Mouse (Mus musculus): ENCODE data around the gene Plscr2. TPM values are rescaled to one million over a fixed set of nuclear protein-coding genes. Genes with fewer than 3 reads are reported as not detected.
A peak's percentile ranks its signal among the peaks of the same experiment; 100 is the strongest.

Gene Plscr2
- polyA plus RNA-seq, 1 experiment from 2014 or later: 131 TPM

DNA sequence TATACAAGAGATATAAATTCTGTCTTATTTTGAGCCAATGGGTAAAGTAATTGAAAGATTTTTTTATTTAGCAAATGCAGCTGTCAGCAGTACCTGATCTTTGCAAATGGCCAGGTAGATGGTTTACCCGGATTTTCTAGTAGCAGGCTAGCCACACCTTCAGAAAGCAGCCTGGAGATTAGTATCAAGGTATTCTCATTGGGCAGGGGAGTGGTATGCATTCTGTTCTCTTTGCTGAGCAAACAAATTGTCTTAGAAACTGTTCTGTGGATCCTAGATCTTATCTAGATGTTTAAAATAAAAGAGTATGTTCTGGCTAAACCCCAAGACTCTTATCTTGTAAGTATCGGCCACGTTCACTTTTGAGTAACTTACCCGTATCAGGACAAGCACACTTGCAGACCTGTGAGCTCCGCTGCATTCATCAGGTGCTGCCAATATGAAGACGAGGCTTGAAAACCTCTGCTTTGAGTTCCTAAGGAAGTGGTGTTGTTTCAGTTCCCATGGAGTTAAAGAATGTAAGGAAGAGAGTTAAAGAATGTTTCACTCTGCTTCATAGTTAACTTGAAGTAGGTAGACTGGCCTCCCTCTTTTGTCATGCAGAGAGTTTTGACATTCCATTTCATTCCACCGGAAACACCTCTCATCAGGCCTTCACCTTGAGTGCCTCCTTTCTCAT, 14.8 kb upstream of the Plscr2 start:
- no peak for ATAC-seq (replicated peaks; ENCODE audit: low FRiP score, low read depth)
- 72% methylated on average over 7 of the region's 7 CpGs for WGBS
- no peak for TF ChIP-seq CTCF (IDR thresholded peaks at IDR 0.05; ENCODE audit: low read depth)
- Histone ChIP-seq H3K36me3 (ENCODE audit: insufficient read depth, low read length) (peaks cover 4% of the 10 kb centered on the region), H3K9ac (ENCODE audit: low read depth, low read length) (no peak overlapping the region), H3K4me1 (replicated peaks; ENCODE audit: insufficient read depth, low read length) (no peaks in the 10 kb centered on the region), H3K27ac (peak overlapping the region; percentile 36; the same call in 1 of the 2 replicates), H3K27me3 (ENCODE audit: insufficient read depth, low read length) (no peaks in the 10 kb centered on the region), H3K4me3 (replicated peaks; ENCODE audit: low read depth, low read length) (no peak overlapping the region), H3K9me3 (replicated peaks; ENCODE audit: low read length) (no peaks in the 10 kb centered on the region), H3K4me2 (ENCODE audit: low read length) (no peak overlapping the region)
- no peak for DNase-seq (ENCODE audit: low spot score)

DNA sequence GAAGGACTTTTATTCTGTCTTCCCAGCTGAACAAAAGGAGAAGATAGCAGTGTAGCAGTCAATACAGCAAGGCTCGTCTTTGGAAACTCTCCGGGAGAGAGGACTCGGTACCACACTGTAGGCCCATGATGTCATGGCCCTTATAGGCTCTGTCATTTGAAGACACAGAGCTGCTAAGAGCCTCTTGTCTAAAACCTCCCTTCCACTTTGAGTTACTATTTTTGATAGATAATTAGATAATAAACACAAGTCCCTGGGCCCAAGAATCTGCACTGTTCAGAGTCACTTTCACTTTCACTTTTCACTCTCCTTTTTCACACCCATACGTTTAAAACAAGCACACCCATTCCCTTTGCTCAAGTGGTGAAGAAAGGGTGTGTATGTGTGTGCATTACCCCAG, 9.7 kb upstream of the Plscr2 start:
- Histone ChIP-seq H3K27me3 (ENCODE audit: insufficient read depth, low read length) (no peaks in the 10 kb centered on the region), H3K4me3 (replicated peaks; ENCODE audit: low read depth, low read length) (no peak overlapping the region), H3K9ac (ENCODE audit: low read depth, low read length) (no peak overlapping the region), H3K36me3 (ENCODE audit: insufficient read depth, low read length) (peaks cover 8% of the 10 kb centered on the region; the same call in 1 of the 2 replicates), H3K4me2 (ENCODE audit: low read length) (no peak overlapping the region), H3K27ac (no peak overlapping the region), H3K4me1 (replicated peaks; ENCODE audit: insufficient read depth, low read length) (no peaks in the 10 kb centered on the region; the same call in 1 of the 2 replicates), H3K9me3 (replicated peaks; ENCODE audit: low read length) (no peaks in the 10 kb centered on the region)
- WGBS: 80% methylated on average over 4 of the region's 4 CpGs
- ATAC-seq (replicated peaks; ENCODE audit: low FRiP score, low read depth): no peak
- no peak for DNase-seq (ENCODE audit: low spot score)
- no peak for TF ChIP-seq CTCF (IDR thresholded peaks at IDR 0.05; ENCODE audit: low read depth)

DNA sequence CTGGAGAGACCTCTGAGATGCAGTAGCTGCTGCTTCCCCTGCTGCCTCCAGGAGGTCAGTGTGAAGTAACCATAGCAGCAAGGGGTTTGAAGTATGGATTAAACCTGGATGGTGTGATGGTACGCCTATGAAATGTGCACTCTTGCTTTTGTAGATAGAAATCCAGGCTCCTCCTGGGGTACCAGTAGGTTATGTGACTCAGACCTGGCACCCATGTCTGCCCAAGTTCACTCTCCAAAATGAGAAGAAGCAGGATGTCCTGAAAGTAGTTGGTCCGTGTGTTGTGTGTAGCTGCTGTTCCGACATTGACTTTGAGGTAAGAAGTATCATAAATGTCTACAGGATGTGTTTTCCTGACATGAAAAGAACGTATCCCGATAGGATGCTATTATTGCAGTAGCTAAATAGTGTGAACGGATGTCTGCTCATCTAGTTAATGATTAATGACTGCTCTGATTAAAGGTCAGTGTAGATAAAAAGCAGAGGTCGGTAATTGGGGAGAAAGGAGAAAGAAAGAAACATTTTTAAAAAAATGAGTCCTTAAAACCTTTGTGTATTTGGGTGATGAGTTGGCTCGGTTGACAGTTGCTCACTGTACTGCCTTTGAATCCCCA, 8.7 kb upstream of the Plscr2 start:
- Histone ChIP-seq H3K4me2 (ENCODE audit: low read length) (no peak overlapping the region), H3K4me3 (replicated peaks; ENCODE audit: low read depth, low read length) (no peak overlapping the region), H3K9me3 (replicated peaks; ENCODE audit: low read length) (no peaks in the 10 kb centered on the region), H3K27ac (no peak overlapping the region), H3K9ac (ENCODE audit: low read depth, low read length) (no peak overlapping the region), H3K4me1 (replicated peaks; ENCODE audit: insufficient read depth, low read length) (no peaks in the 10 kb centered on the region; the same call in 1 of the 2 replicates), H3K27me3 (ENCODE audit: insufficient read depth, low read length) (no peaks in the 10 kb centered on the region), H3K36me3 (ENCODE audit: insufficient read depth, low read length) (peaks cover 10% of the 10 kb centered on the region; the same call in 1 of the 2 replicates)
- DNase-seq (ENCODE audit: low spot score) (no peak), ATAC-seq (replicated peaks; ENCODE audit: low FRiP score, low read depth) (no peak)
- no peak for TF ChIP-seq CTCF (IDR thresholded peaks at IDR 0.05; ENCODE audit: low read depth)
- 55% methylated on average over 8 of the region's 8 CpGs for WGBS

DNA sequence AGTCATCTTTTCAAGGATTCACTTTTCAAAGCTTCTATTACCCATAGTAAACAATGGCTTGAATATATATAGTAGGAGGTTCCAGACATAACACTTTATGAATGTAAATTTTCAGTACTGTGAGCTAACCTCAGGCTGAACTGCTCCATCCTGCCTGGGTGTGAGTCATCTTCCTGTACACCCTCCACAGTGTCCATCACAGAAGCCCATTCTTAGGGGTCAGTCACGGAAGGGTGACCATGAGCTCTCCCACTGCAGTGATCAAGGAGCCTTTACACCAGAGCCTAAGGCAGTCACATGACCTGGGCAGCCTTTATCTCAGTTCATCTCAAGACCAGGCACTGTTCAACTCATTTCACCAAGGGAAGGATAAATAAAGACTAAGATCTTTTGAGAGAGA, 7.7 kb upstream of the Plscr2 start:
- Histone ChIP-seq H3K27ac (no peak overlapping the region), H3K4me2 (ENCODE audit: low read length) (no peak overlapping the region), H3K4me3 (replicated peaks; ENCODE audit: low read depth, low read length) (no peak overlapping the region), H3K9me3 (replicated peaks; ENCODE audit: low read length) (no peaks in the 10 kb centered on the region), H3K4me1 (replicated peaks; ENCODE audit: insufficient read depth, low read length) (no peaks in the 10 kb centered on the region; the same call in none of the 2 replicates), H3K36me3 (ENCODE audit: insufficient read depth, low read length) (peaks cover 10% of the 10 kb centered on the region; the same call in 1 of the 2 replicates), H3K9ac (ENCODE audit: low read depth, low read length) (no peak overlapping the region), H3K27me3 (ENCODE audit: insufficient read depth, low read length) (no peaks in the 10 kb centered on the region)
- peak; percentile 28 for DNase-seq (ENCODE audit: low spot score)
- 41% methylated on average over 1 of the region's 1 CpGs for WGBS
- TF ChIP-seq CTCF (IDR thresholded peaks at IDR 0.05; ENCODE audit: low read depth): no peak
- peak; percentile 72 for ATAC-seq (replicated peaks; ENCODE audit: low FRiP score, low read depth)

DNA sequence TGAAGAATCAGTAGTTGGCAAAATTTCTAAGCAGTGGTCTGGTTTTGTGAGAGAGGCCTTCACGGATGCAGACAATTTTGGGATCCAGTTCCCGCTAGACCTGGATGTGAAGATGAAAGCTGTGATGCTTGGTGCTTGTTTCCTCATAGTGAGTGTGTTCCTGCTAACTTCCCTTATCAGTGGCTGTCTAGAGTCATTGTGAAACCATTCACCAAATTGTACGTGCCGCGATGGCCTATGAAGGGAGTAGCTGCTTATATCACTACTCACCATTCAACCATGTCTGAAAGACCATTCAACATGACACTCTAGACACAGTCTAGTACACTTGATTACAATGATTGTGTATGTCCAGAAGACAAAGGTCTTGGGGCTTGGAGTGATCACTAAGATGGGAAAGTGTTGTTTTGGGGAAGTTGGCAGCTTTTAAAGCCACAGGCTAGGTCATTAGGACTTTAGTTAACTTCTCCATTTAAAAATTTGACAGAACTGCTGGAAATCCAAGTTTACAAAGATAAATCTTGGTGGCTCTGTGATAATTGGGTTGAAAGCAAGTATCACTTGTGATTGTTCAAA, 5.5 kb upstream of the Plscr2 start:
- 84% methylated on average over 5 of the region's 5 CpGs for WGBS
- H3K4me1 ChIP-seq (replicated peaks; ENCODE audit: insufficient read depth, low read length): peaks cover 7% of the 10 kb centered on the region
- peaks cover 10% of the 10 kb centered on the region; the same call in 1 of the 2 replicates for H3K36me3 ChIP-seq (ENCODE audit: insufficient read depth, low read length)
- no peak overlapping the region for H3K27ac ChIP-seq
- H3K9ac ChIP-seq (ENCODE audit: low read depth, low read length): no peak overlapping the region
- H3K9me3 ChIP-seq (replicated peaks; ENCODE audit: low read length): no peaks in the 10 kb centered on the region
- no peak overlapping the region for H3K4me3 ChIP-seq (replicated peaks; ENCODE audit: low read depth, low read length)
- ATAC-seq (replicated peaks; ENCODE audit: low FRiP score, low read depth) (no peak), DNase-seq (ENCODE audit: low spot score) (no peak)
- no peak overlapping the region for H3K4me2 ChIP-seq (ENCODE audit: low read length)
- no peaks in the 10 kb centered on the region for H3K27me3 ChIP-seq (ENCODE audit: insufficient read depth, low read length)
- no peak for TF ChIP-seq CTCF (IDR thresholded peaks at IDR 0.05; ENCODE audit: low read depth)

DNA sequence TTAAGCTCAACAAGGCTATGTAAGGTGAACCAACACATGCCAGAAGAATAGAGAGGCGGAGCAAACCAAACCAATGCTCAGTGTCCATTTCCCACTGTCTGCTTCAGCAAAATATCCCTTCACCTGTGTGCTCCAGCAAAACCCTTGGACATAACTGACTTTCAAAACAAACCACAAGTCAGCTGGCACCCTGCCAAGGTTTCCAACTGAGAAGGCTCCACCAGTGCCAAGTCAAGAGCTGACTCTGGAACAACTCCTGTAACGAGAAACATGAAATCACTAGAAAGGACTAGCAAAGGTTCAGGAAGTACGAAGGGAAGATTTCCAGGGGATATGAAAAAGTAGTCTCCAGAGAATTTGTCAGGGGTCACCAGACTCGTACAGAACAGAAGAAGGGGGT, 4.5 kb upstream of the Plscr2 start:
- no peak for TF ChIP-seq CTCF (IDR thresholded peaks at IDR 0.05; ENCODE audit: low read depth)
- Histone ChIP-seq H3K36me3 (ENCODE audit: insufficient read depth, low read length) (peaks cover 10% of the 10 kb centered on the region; the same call in 1 of the 2 replicates), H3K4me1 (replicated peaks; ENCODE audit: insufficient read depth, low read length) (peaks cover 15% of the 10 kb centered on the region), H3K4me2 (ENCODE audit: low read length) (no peak overlapping the region), H3K27me3 (ENCODE audit: insufficient read depth, low read length) (no peaks in the 10 kb centered on the region), H3K9ac (ENCODE audit: low read depth, low read length) (no peak overlapping the region), H3K9me3 (replicated peaks; ENCODE audit: low read length) (no peaks in the 10 kb centered on the region), H3K27ac (no peak overlapping the region), H3K4me3 (replicated peaks; ENCODE audit: low read depth, low read length) (no peak overlapping the region)
- ATAC-seq (replicated peaks; ENCODE audit: low FRiP score, low read depth): no peak
- peak; percentile 52 for DNase-seq (ENCODE audit: low spot score)
- WGBS: 35% methylated on average over 4 of the region's 4 CpGs

All from kidney, postnatal 0 days (tissue).